Mouse (Mus musculus): ENCODE measurements around the gene Hsd17b7. TPM values are rescaled to one million over a fixed set of nuclear protein-coding genes. Genes with fewer than 3 reads are reported as not detected.
A peak's percentile ranks its signal among the peaks of the same experiment; 100 is the strongest.

The Hsd17b7 gene
- polyA plus RNA-seq, 1 experiment = 22.4 TPM

DNA sequence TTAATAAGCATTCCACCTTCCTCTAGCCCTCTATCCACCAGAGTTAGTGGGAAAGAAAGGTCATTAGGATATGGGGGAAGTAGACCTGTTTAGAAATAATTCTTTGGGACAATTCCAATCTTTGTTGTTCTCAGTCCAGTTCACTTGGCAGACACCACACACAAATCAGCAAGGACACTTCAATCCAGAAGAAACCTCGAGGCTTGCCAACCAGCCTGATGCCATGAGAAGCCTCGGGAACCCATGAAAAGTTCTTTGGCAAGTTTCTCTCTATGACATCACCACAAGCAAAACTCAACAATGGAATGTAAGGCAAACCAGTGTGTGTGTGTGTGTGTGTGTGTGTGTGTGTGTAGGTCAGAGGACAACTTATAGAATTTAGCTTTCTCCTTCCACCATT, 44.5 kb downstream of the Hsd17b7 start:
- H3K4me3 ChIP-seq (ENCODE audit: low read depth, low read length) = no peak overlapping the region

DNA sequence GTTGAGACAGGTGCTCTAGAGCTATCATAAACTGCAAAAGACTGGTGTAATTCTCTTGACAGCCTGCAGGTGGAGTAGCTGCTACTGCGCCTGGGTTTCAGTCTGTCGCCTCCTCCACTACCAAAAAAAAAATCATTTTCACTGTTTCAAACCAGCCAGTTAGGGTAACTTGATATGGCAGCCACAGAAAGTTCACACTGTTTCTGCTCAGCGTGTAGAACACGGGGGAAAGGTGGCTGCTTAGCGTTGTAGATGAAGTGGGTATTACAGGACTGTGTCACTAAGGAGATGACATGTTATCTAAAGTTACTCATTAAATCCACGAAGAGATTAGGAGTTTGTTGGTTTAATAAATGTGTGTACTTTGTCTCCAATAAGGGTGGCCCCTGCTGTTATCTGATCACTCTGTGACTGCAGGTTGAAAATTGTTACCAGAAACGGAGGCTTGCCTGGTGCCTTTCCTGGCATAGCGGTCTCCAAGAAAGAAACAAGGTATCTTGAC, 47.3 kb downstream of the Hsd17b7 start:
- no peaks in the 10 kb centered on the region for H3K4me1 ChIP-seq (ENCODE audit: control insufficient read depth, insufficient read depth, low read length)
- no peaks in the 10 kb centered on the region for H3K9me3 ChIP-seq (replicated peaks; ENCODE audit: control insufficient read depth, insufficient read depth, low read length, poor library complexity, severe bottlenecking)
- no peaks in the 10 kb centered on the region for H3K36me3 ChIP-seq (ENCODE audit: control insufficient read depth, insufficient read depth, low read length, poor library complexity, severe bottlenecking)
- H3K4me3 ChIP-seq (ENCODE audit: low read depth, low read length) = no peak overlapping the region
- H3K9ac ChIP-seq (ENCODE audit: low read depth, poor library complexity, severe bottlenecking) = no peak overlapping the region
- no peak overlapping the region for H3K27ac ChIP-seq (ENCODE audit: insufficient read depth, low read length)
- H3K27me3 ChIP-seq (ENCODE audit: control insufficient read depth, insufficient read depth, low read length, poor library complexity, severe bottlenecking) = no peaks in the 10 kb centered on the region
- TF ChIP-seq EP300 (IDR thresholded peaks at IDR 0.05; ENCODE audit: insufficient read depth, low read depth, low read length) (no peak), CTCF (IDR thresholded peaks at IDR 0.05; ENCODE audit: low read depth, low read length) (peak; percentile 46)

More for the DNA sequence above, 44.5 kb downstream of the Hsd17b7 start:
- H3K27ac ChIP-seq (ENCODE audit: insufficient read depth, low read length) = no peak overlapping the region
- TF ChIP-seq EP300 (IDR thresholded peaks at IDR 0.05; ENCODE audit: insufficient read depth, low read depth, low read length) = no peak
- no peak for TF ChIP-seq CTCF (IDR thresholded peaks at IDR 0.05; ENCODE audit: low read depth, low read length)
- no peak for TF ChIP-seq POLR2A (IDR thresholded peaks at IDR 0.05; ENCODE audit: insufficient read depth, low read length)
- H3K36me3 ChIP-seq (ENCODE audit: control insufficient read depth, insufficient read depth, low read length, poor library complexity, severe bottlenecking) = no peaks in the 10 kb centered on the region
- H3K9ac ChIP-seq (ENCODE audit: low read depth, poor library complexity, severe bottlenecking) = no peak overlapping the region
- H3K4me1 ChIP-seq (ENCODE audit: control insufficient read depth, insufficient read depth, low read length) = peaks cover 1% of the 10 kb centered on the region
- H3K9me3 ChIP-seq (replicated peaks; ENCODE audit: control insufficient read depth, insufficient read depth, low read length, poor library complexity, severe bottlenecking) = no peaks in the 10 kb centered on the region
- H3K27me3 ChIP-seq (ENCODE audit: control insufficient read depth, insufficient read depth, low read length, poor library complexity, severe bottlenecking) = no peaks in the 10 kb centered on the region

DNA sequence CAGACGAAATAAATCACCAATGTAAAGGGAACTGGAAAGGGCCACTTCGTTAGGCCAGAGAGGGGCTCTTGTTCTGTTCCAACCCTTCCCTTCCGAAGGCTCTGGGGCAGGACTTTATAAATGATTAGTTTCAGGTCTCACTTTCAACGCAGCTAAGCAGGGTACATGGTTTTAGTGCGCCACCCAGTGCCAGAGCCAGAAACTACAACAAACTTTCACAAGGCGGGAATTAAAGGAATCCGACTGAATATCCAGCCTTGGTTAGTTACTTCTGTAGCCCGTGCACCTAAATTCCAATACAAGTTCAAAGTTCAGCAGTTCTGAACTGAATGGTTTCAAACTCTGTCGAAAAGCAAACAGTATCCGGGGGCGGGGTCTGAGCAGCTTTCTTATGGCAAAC, 49.8 kb downstream of the Hsd17b7 start:
- TF ChIP-seq POLR2A (IDR thresholded peaks at IDR 0.05; ENCODE audit: insufficient read depth, low read length) (no peak), CTCF (IDR thresholded peaks at IDR 0.05; ENCODE audit: low read depth, low read length) (peak; percentile 48), EP300 (IDR thresholded peaks at IDR 0.05; ENCODE audit: insufficient read depth, low read depth, low read length) (no peak)
- H3K4me3 ChIP-seq (ENCODE audit: low read depth, low read length) = no peak overlapping the region
- no peak overlapping the region for H3K27ac ChIP-seq (ENCODE audit: insufficient read depth, low read length)
- no peak overlapping the region for H3K9ac ChIP-seq (ENCODE audit: low read depth, poor library complexity, severe bottlenecking)
- no peaks in the 10 kb centered on the region for H3K4me1 ChIP-seq (ENCODE audit: control insufficient read depth, insufficient read depth, low read length)
- no peaks in the 10 kb centered on the region for H3K36me3 ChIP-seq (ENCODE audit: control insufficient read depth, insufficient read depth, low read length, poor library complexity, severe bottlenecking)
- H3K27me3 ChIP-seq (ENCODE audit: control insufficient read depth, insufficient read depth, low read length, poor library complexity, severe bottlenecking) = no peaks in the 10 kb centered on the region
- H3K9me3 ChIP-seq (replicated peaks; ENCODE audit: control insufficient read depth, insufficient read depth, low read length, poor library complexity, severe bottlenecking) = no peaks in the 10 kb centered on the region

DNA sequence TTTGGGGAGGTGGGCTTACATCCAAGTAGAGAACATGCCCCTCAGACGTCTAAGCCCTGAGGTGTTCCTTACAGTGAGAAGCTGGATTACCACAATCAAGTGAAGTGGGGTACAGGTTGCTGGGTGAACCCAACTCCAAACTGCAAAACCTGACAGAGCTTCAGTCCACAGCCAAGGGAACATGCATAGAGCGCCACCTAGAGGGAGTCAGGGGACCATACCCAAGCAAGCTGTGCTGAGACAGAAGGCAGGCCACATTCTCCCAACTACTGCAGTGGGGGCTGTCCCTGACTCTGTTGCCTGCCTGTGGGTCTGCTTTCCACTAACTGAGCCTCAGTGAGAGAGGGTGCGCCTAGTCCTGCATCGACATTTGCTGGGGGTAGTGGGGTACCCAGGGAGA, 51.0 kb downstream of the Hsd17b7 start:
- H3K27me3 ChIP-seq (ENCODE audit: control insufficient read depth, insufficient read depth, low read length, poor library complexity, severe bottlenecking) = no peaks in the 10 kb centered on the region
- no peaks in the 10 kb centered on the region for H3K36me3 ChIP-seq (ENCODE audit: control insufficient read depth, insufficient read depth, low read length, poor library complexity, severe bottlenecking)
- H3K27ac ChIP-seq (ENCODE audit: insufficient read depth, low read length) = no peak overlapping the region
- H3K4me3 ChIP-seq (ENCODE audit: low read depth, low read length) = no peak overlapping the region
- H3K9me3 ChIP-seq (replicated peaks; ENCODE audit: control insufficient read depth, insufficient read depth, low read length, poor library complexity, severe bottlenecking) = no peaks in the 10 kb centered on the region
- no peaks in the 10 kb centered on the region for H3K4me1 ChIP-seq (ENCODE audit: control insufficient read depth, insufficient read depth, low read length)
- H3K9ac ChIP-seq (ENCODE audit: low read depth, poor library complexity, severe bottlenecking) = no peak overlapping the region
- no peak for TF ChIP-seq POLR2A (IDR thresholded peaks at IDR 0.05; ENCODE audit: insufficient read depth, low read length)
- no peak for TF ChIP-seq EP300 (IDR thresholded peaks at IDR 0.05; ENCODE audit: insufficient read depth, low read depth, low read length)
- TF ChIP-seq CTCF (IDR thresholded peaks at IDR 0.05; ENCODE audit: low read depth, low read length) = peak; percentile 88

DNA sequence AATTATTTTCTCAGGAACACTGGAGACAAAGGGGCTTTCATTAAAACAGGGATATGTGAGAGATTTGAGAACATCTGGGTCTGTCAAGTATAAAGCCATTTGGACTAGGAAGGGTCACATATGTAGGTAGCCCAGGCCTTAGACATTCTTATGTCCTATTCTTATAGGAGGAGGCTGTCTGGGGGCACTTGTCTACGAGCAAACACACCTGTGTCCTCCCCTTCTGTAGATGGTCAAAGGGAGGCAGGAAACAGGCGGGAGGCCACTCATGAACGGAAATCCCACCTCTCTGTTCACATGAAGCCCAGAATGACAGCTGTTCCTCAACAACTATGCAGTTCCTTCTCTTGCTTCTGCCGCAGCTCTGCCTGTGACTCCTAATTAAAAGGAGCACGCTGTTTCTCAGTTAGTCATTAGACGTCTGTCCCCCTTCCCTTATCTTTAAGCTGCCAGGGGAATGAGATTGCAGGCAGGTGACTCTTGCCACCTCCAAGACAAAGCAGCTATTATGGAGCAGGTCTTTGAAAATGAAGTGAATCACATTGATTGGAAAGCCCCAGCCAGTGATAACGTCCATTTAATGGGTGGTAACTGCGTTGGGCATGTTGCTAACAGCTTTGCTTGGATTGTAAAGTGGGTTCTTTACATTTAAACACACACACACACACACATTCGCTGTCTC, 51.8 kb downstream of the Hsd17b7 start:
- H3K9ac ChIP-seq (ENCODE audit: low read depth, poor library complexity, severe bottlenecking) = no peak overlapping the region
- H3K36me3 ChIP-seq (ENCODE audit: control insufficient read depth, insufficient read depth, low read length, poor library complexity, severe bottlenecking) = no peaks in the 10 kb centered on the region
- no peak overlapping the region for H3K4me3 ChIP-seq (ENCODE audit: low read depth, low read length)
- no peak overlapping the region for H3K27ac ChIP-seq (ENCODE audit: insufficient read depth, low read length)
- TF ChIP-seq CTCF (IDR thresholded peaks at IDR 0.05; ENCODE audit: low read depth, low read length) (no peak), EP300 (IDR thresholded peaks at IDR 0.05; ENCODE audit: insufficient read depth, low read depth, low read length) (no peak), POLR2A (IDR thresholded peaks at IDR 0.05; ENCODE audit: insufficient read depth, low read length) (no peak)
- H3K4me1 ChIP-seq (ENCODE audit: control insufficient read depth, insufficient read depth, low read length) = no peaks in the 10 kb centered on the region
- H3K9me3 ChIP-seq (replicated peaks; ENCODE audit: control insufficient read depth, insufficient read depth, low read length, poor library complexity, severe bottlenecking) = no peaks in the 10 kb centered on the region
- no peaks in the 10 kb centered on the region for H3K27me3 ChIP-seq (ENCODE audit: control insufficient read depth, insufficient read depth, low read length, poor library complexity, severe bottlenecking)

DNA sequence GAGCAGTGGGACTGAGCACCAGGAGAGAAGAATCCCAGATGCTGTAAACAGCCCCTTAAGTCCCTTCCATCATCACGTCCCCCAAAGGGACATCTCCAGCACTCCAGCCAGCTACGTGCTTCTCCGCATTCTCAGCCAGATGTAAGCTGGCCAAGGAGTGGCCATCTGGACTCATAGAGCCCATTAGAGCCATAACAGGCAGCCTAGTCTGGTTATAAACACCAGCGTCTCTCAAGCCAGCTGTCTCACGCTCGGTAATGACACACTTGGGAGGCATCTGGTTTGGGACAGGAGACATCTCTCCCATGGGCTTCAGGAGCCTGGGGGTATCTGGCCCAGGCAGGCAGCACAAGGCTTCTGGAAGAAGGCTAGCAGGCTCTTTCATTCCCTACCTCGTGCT, 52.4 kb downstream of the Hsd17b7 start:
- no peak overlapping the region for H3K27ac ChIP-seq (ENCODE audit: insufficient read depth, low read length)

More for the DNA sequence above, 52.4 kb downstream of the Hsd17b7 start:
- TF ChIP-seq EP300 (IDR thresholded peaks at IDR 0.05; ENCODE audit: insufficient read depth, low read depth, low read length) = no peak
- no peak for TF ChIP-seq CTCF (IDR thresholded peaks at IDR 0.05; ENCODE audit: low read depth, low read length)
- TF ChIP-seq POLR2A (IDR thresholded peaks at IDR 0.05; ENCODE audit: insufficient read depth, low read length) = no peak
- Histone ChIP-seq H3K9ac (ENCODE audit: low read depth, poor library complexity, severe bottlenecking) (no peak overlapping the region), H3K27me3 (ENCODE audit: control insufficient read depth, insufficient read depth, low read length, poor library complexity, severe bottlenecking) (no peaks in the 10 kb centered on the region), H3K4me3 (ENCODE audit: low read depth, low read length) (no peak overlapping the region), H3K9me3 (replicated peaks; ENCODE audit: control insufficient read depth, insufficient read depth, low read length, poor library complexity, severe bottlenecking) (no peaks in the 10 kb centered on the region), H3K36me3 (ENCODE audit: control insufficient read depth, insufficient read depth, low read length, poor library complexity, severe bottlenecking) (no peaks in the 10 kb centered on the region), H3K4me1 (ENCODE audit: control insufficient read depth, insufficient read depth, low read length) (no peaks in the 10 kb centered on the region)

All from ES-Bruce4 (cell line).